Mouse (Mus musculus): ENCODE measurements around the gene Cenpm. TPM values are rescaled to one million over a fixed set of nuclear protein-coding genes. Genes with fewer than 3 reads are reported as not detected.
"Not testable (repeated sequence)": the region's sequence is repeated elsewhere in the genome, so short reads cannot be mapped to it uniquely, and the experiment has no call there.

Gene Cenpm
- total RNA-seq, 2 experiments from 2014 or later = not detected

- no peak for TF ChIP-seq CTCF (IDR thresholded peaks at IDR 0.05)
- no peak for DNase-seq
- Histone ChIP-seq H3K4me3 (no peak overlapping the region), H3K27ac (no peak overlapping the region)
- intact Hi-C loops (cut with DNase I) = no loop called here
These were observed 23.6 kb upstream of the Cenpm start for GRCm38 (mm10) chr15:82268185-82268584.

- Histone ChIP-seq H3K4me3 (no peak overlapping the region), H3K27ac (no peak overlapping the region)
- TF ChIP-seq CTCF (IDR thresholded peaks at IDR 0.05) = peak; percentile 98
- intact Hi-C loops (cut with DNase I) = loop anchor here (2.0 kb wide), 1 partner anchor 150 kb away; no protein-coding TSS in a partner anchor
- peak; percentile 66 for DNase-seq
These were observed 21.8 kb upstream of the Cenpm start for GRCm38 (mm10) chr15:82266356-82266755.

GRCm38 (mm10) chr15:82259510-82259909 is 15.0 kb upstream of the Cenpm start:
- intact Hi-C loops (cut with DNase I) = no loop called here
- Histone ChIP-seq H3K27ac (no peak overlapping the region), H3K4me3 (no peak overlapping the region)
- peak; percentile 88 for TF ChIP-seq CTCF (IDR thresholded peaks at IDR 0.05)
- DNase-seq = peak; percentile 59

DNA sequence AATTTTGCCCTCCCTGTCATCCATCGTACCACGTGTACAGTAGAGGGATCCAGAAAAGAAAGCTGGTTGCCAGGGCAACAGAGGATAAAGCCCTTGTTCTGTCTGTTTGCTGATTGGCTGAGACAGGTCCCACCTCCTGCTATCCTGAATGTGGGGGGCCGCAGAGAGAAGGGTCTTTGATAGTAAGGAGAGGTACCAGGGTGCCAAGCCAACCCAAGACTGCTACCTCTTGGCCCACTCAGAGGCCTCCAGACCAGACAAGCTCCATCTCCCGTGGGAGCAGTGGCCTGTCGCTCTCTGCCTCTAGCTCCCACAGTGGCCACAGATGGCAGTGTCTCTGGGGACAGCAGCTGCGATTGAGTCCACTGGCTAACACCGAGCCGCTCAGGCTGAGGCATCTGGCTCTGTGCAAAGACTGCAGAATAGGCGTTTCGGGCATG is 11.4 kb upstream of the Cenpm start:
- Histone ChIP-seq H3K4me3 (no peak overlapping the region), H3K27ac (no peak overlapping the region)
- intact Hi-C loops (cut with DNase I) = no loop called here
- TF ChIP-seq CTCF (IDR thresholded peaks at IDR 0.05) = no peak
- DNase-seq = no peak

- intact Hi-C loops (cut with DNase I) = no loop called here
- DNase-seq = no peak
- no peak for TF ChIP-seq CTCF (IDR thresholded peaks at IDR 0.05)
- Histone ChIP-seq H3K27ac (no peak overlapping the region), H3K4me3 (no peak overlapping the region)
These were observed 10.7 kb upstream of the Cenpm start for GRCm38 (mm10) chr15:82255248-82255647.

GRCm38 (mm10) chr15:82252097-82252496 is 7.5 kb upstream of the Cenpm start, which contains the start of gene 1500009C09Rik:
Gene 1500009C09Rik, plus strand, starts transcription at chr15:82252397.
- intact Hi-C loops (cut with DNase I) = no loop called here

DNA sequence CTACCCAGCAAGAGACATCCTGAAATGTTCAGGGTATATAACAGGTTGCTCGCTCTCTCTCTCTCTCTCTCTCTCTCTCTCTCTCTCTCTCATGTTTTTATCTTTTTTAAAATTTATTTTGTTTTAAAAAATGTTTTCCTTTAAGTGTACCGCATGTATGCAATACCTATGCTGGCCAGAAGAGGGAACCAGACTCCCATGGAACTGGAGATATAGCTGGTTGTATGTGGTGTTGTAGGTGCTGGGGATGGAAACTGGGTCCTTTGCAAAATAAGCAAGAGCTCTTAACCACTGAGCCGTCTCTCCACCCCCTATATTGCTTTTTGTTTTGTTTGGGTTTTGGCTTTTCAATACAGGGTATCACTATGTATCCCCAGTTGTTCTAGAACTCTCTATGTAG is 7.0 kb upstream of the Cenpm start:
- Histone ChIP-seq H3K4me3 (no peak overlapping the region), H3K27ac (no peak overlapping the region)
- no peak for DNase-seq
- intact Hi-C loops (cut with DNase I) = no loop called here
- peak; percentile 37 for TF ChIP-seq CTCF (IDR thresholded peaks at IDR 0.05)

More at GRCm38 (mm10) chr15:82252097-82252496, 7.5 kb upstream of the Cenpm start, which contains the start of gene 1500009C09Rik:
- no peak for TF ChIP-seq CTCF (IDR thresholded peaks at IDR 0.05)
- DNase-seq = no peak
- Histone ChIP-seq H3K27ac (no peak within 1 kb of the TSS), H3K4me3 (no peak within 1 kb of the TSS)

DNA sequence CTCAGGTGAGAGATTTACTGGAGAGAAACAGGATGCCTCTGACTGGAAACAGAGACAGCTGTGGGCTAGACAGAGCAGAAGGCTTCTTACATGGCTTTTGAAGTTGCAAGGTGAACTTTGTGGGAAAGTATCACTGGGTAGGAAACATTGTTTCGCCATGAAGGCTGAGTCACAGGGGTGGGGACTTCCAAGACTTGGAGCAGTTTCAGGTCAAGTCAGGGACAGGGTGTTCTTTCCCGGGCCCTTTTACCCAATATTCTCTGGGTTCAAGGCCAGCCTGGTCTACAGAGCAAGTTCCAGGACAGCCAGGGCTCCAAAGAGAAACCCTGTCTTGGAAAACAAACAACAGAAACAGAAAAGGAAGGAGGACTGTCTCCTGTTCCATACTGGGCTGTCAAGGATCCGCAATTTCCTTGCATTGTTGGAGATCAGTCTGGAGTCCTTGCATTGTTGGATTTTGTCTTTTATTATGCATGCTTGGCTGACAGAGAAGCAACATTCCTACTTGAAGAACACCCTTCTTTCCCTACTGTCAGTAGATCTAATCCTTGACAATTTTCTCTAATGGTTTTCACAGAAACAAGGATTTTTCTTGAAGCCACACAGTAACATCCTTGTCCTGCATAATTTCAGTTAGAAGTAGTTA is 2.7 kb upstream of the Cenpm start:
- DNase-seq = no peak
- no peak for TF ChIP-seq CTCF (IDR thresholded peaks at IDR 0.05)
- intact Hi-C loops (cut with DNase I) = no loop called here
- Histone ChIP-seq H3K27ac (no peak overlapping the region), H3K4me3 (no peak overlapping the region)

DNA sequence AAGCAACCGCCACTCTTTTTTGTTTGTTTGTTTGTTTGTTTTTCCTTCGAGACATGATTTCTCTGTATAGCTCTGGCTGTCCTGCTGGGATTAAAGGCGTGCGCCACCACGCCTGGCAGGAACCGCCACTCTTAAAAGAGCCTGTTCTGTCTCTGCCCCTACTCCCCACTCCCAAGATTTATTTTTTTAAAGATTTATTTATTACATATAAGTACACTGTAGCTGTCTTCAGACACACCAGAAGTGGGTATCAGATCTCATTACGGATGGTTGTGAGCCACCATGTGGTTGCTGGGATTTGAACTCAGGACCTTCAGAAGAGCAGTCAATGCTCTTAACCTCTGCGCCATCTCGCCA is 235 bp upstream of the Cenpm start:
- Histone ChIP-seq H3K27ac (peak overlapping the region; percentile 83), H3K4me3 (peak overlapping the region; percentile 93)
- DNase-seq; intact Hi-C loops (cut with DNase I): not testable (repeated sequence)

- TF ChIP-seq CTCF (IDR thresholded peaks at IDR 0.05) = no peak
- no peak for DNase-seq
- H3K27ac ChIP-seq = peak overlapping the region; percentile 83; the same call in 1 of the 2 replicates
- intact Hi-C loops (cut with DNase I) = no loop called here
- peak overlapping the region; percentile 93 for H3K4me3 ChIP-seq
These were observed 820 bp downstream of the Cenpm start for GRCm38 (mm10) chr15:82243742-82244114.

- Histone ChIP-seq H3K27ac (no peak overlapping the region), H3K4me3 (peak overlapping the region; percentile 93)
- no peak for DNase-seq
- intact Hi-C loops (cut with DNase I) = no loop called here
- TF ChIP-seq CTCF (IDR thresholded peaks at IDR 0.05) = no peak
These were observed 1.2 kb downstream of the Cenpm start for GRCm38 (mm10) chr15:82243311-82243710.

- intact Hi-C loops (cut with DNase I) = loop anchor here (1.0 to 5.0 kb wide), 3 partner anchors 98 to 171 kb away; no protein-coding TSS in a partner anchor
- peak; percentile 77 for DNase-seq
- Histone ChIP-seq H3K27ac (no peak overlapping the region), H3K4me3 (no peak overlapping the region)
- TF ChIP-seq CTCF (IDR thresholded peaks at IDR 0.05) = no peak; the same call in 1 of the 2 replicates
These were observed 8.0 kb downstream of the Cenpm start for GRCm38 (mm10) chr15:82236565-82236964.

GRCm38 (mm10) chr15:82235661-82236060 is 8.9 kb downstream of the Cenpm start:
- intact Hi-C loops (cut with DNase I) = loop anchor here (1.0 to 5.0 kb wide), 3 partner anchors 97 to 170 kb away; no protein-coding TSS in a partner anchor
- TF ChIP-seq CTCF (IDR thresholded peaks at IDR 0.05) = no peak

GRCm38 (mm10) chr15:82232651-82233050 is 11.9 kb downstream of the Cenpm start:
- no peak for DNase-seq
- no peak overlapping the region for H3K4me3 ChIP-seq
- no peak for TF ChIP-seq CTCF (IDR thresholded peaks at IDR 0.05)
- intact Hi-C loops (cut with DNase I) = no loop called here
- no peak overlapping the region for H3K27ac ChIP-seq

More at GRCm38 (mm10) chr15:82235661-82236060, 8.9 kb downstream of the Cenpm start:
- DNase-seq = no peak
- no peak overlapping the region for H3K4me3 ChIP-seq
- H3K27ac ChIP-seq = no peak overlapping the region
